10 mouse cellular contexts compared by ENCODE assay signal in the genomic region with DNA sequence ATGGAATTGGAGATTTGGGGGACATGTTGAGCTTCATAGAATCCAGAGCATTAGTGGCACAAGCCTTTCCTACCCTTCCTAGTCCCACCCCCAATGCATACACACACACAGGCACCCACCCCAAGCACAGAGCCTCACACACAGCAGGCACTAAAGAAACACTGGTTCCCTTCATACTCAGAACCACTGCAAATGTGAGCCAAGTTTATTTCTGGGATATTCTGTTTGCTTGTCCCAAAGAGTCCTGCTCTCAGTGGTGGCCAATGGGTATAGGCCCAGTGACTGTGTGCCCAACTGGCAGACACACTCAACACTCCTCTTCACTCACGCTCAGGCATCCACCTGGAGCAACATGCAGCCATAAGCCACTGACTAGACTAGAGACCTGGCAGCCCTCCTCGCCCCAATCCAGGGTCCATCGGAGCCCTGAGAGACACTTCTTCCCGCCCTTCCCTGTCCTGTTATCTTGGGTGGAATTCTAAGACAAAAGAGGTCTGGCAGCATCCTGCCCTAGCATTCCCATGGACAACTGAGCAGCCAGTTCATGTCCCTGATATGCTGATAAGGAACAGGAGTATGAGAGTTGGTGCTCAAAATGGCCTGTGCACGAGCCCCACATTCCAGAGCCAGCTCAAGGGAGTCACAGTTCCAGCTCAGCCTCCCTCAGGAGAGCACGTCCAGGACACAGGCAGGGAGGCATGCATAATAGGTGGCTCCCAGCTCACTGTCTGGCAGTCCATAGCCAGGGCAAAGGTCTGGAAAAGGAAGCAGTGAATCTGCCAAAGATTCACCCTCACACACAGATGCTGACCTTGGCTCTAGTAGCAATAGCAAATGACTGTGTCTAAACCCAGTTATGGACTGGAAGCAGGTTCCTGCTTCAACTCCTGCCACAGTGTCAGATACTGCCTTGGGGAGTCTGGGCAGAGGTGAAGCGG. TPM values are rescaled to one million over a fixed set of nuclear protein-coding genes. Genes with fewer than 3 reads are reported as not detected.
DNase-seq lines count a peak whose midpoint lies in the region; ATAC-seq lines count a peak whose summit lies in the region.
"Had no signal": no experiment of that assay in that cellular context is flagged by ENCODE, and none has a peak within 500 bp of the region (broad histone marks: within the 10 kb centered on the region; RNA-seq: fewer than 3 reads in every experiment).

No protein-coding gene starts in this region.

- H3K4me2 ChIP-seq in hindbrain, embryonic 14.5 days (replicated peaks) = no peak overlapping the region
- peak overlapping the region; percentile 80 for H3K4me2 ChIP-seq in liver, embryonic 11.5 days
- no peak overlapping the region for H3K4me2 ChIP-seq in hindbrain, embryonic 12.5 days (replicated peaks)
- H3K4me2 ChIP-seq: embryonic facial prominence, embryonic 15.5 days had no signal

- H3K27ac ChIP-seq in hindbrain, embryonic 10.5 days = peak overlapping the region; percentile 93
- H3K27ac ChIP-seq in hindbrain, embryonic 14.5 days = no peak overlapping the region
- no peak overlapping the region for H3K27ac ChIP-seq in liver, embryonic 11.5 days (ENCODE audit: low read depth, low read length)
- H3K27ac ChIP-seq in hindbrain, embryonic 12.5 days = no peak overlapping the region; the same call in 1 of the 2 replicates
- H3K27ac ChIP-seq: embryonic facial prominence, embryonic 15.5 days had no signal

- 69% methylated on average over 7 of the region's 7 CpGs for WGBS in hindbrain, embryonic 10.5 days
- WGBS in hindbrain, embryonic 14.5 days = 64% methylated on average over 7 of the region's 7 CpGs
- WGBS in liver, embryonic 11.5 days = 51% methylated on average over 7 of the region's 7 CpGs
- WGBS in hindbrain, embryonic 12.5 days = 65% methylated on average over 7 of the region's 7 CpGs

- no peak for DNase-seq in hindbrain, embryonic 10.5 days (ENCODE audit: low spot score)
- no peak for DNase-seq in hindbrain, embryonic 14.5 days (ENCODE audit: low spot score)
- peak; percentile 13 for DNase-seq in adrenal gland, postnatal 25 days
- DNase-seq in heart, postnatal 4 days = peak; percentile 37
- DNase-seq in liver, embryonic 11.5 days (ENCODE audit: low spot score) = no peak
- no peak for DNase-seq in spleen, postnatal 4 days (ENCODE audit: low spot score in 2 of 2)
- DNase-seq in layer of hippocampus, adult 11-12 months (ENCODE audit: low spot score) = no peak

- H3K4me3 ChIP-seq in hindbrain, embryonic 10.5 days = no peak overlapping the region
- H3K4me3 ChIP-seq in hindbrain, embryonic 14.5 days (replicated peaks; ENCODE audit: low read length) = no peak overlapping the region
- no peak overlapping the region for H3K4me3 ChIP-seq in liver, embryonic 11.5 days (ENCODE audit: low read depth, low read length)
- H3K4me3 ChIP-seq in hindbrain, embryonic 12.5 days = no peak overlapping the region
- H3K4me3 ChIP-seq: embryonic facial prominence, embryonic 15.5 days had no signal

- H3K27me3 ChIP-seq in hindbrain, embryonic 10.5 days (ENCODE audit: insufficient read depth, poor library complexity, severe bottlenecking) = no peaks in the 10 kb centered on the region
- no peaks in the 10 kb centered on the region for H3K27me3 ChIP-seq in hindbrain, embryonic 14.5 days (ENCODE audit: control insufficient read depth, insufficient read depth, low read length)
- peaks cover 17% of the 10 kb centered on the region for H3K27me3 ChIP-seq in liver, embryonic 11.5 days (replicated peaks; ENCODE audit: control insufficient read depth, insufficient read depth, low read length)
- no peaks in the 10 kb centered on the region for H3K27me3 ChIP-seq in hindbrain, embryonic 12.5 days
- H3K27me3 ChIP-seq: embryonic facial prominence, embryonic 15.5 days had no signal

- no peaks in the 10 kb centered on the region for H3K9me3 ChIP-seq in hindbrain, embryonic 10.5 days
- H3K9me3 ChIP-seq in hindbrain, embryonic 14.5 days (ENCODE audit: control insufficient read depth, low read length) = no peaks in the 10 kb centered on the region
- no peaks in the 10 kb centered on the region for H3K9me3 ChIP-seq in liver, embryonic 11.5 days (ENCODE audit: control insufficient read depth, low read length)
- H3K9me3 ChIP-seq in hindbrain, embryonic 12.5 days (replicated peaks) = no peaks in the 10 kb centered on the region
- H3K9me3 ChIP-seq: embryonic facial prominence, embryonic 15.5 days had no signal

- H3K36me3 ChIP-seq in hindbrain, embryonic 10.5 days = 0 out of 2 replicates have a peak, but pooled peaks cover 13% of the 10 kb centered on the region
- H3K36me3 ChIP-seq in hindbrain, embryonic 14.5 days (replicated peaks; ENCODE audit: control insufficient read depth, insufficient read depth) = no peaks in the 10 kb centered on the region
- H3K36me3 ChIP-seq in liver, embryonic 11.5 days (ENCODE audit: control insufficient read depth, insufficient read depth, low read length) = no peaks in the 10 kb centered on the region
- H3K36me3 ChIP-seq in hindbrain, embryonic 12.5 days = no peaks in the 10 kb centered on the region
- H3K36me3 ChIP-seq: embryonic facial prominence, embryonic 15.5 days had no signal

- no peak overlapping the region for H3K9ac ChIP-seq in hindbrain, embryonic 14.5 days
- H3K9ac ChIP-seq in liver, embryonic 11.5 days (ENCODE audit: low read depth, low read length) = no peak overlapping the region
- no peak overlapping the region for H3K9ac ChIP-seq in hindbrain, embryonic 12.5 days
- H3K9ac ChIP-seq: embryonic facial prominence, embryonic 15.5 days had no signal

- no peak for ATAC-seq in hindbrain, embryonic 14.5 days (ENCODE audit: low FRiP score)
- ATAC-seq in liver, embryonic 11.5 days (replicated peaks; ENCODE audit: low FRiP score) = no peak
- ATAC-seq in hindbrain, embryonic 12.5 days (ENCODE audit: low FRiP score) = no peak

- peaks cover 92% of the 10 kb centered on the region for H3K4me1 ChIP-seq in hindbrain, embryonic 10.5 days (replicated peaks)
- H3K4me1 ChIP-seq in hindbrain, embryonic 14.5 days (replicated peaks; ENCODE audit: control insufficient read depth, insufficient read depth, low read length) = peaks cover 69% of the 10 kb centered on the region
- peaks cover 43% of the 10 kb centered on the region for H3K4me1 ChIP-seq in liver, embryonic 11.5 days (replicated peaks; ENCODE audit: control insufficient read depth, insufficient read depth, low read length)
- H3K4me1 ChIP-seq in hindbrain, embryonic 12.5 days = peaks cover 65% of the 10 kb centered on the region

RNA-seq across cellular contexts. Expression of a gene that starts 14.1 kb away (rescaled TPM):
- polyA plus RNA-seq in hindbrain, embryonic 10.5 days (2016; fragmentation: Nextera tagmentation; extraction: Ambion mirVana) = 61.6 and 63.9 TPM in 2 replicates
- polyA plus RNA-seq in hindbrain, embryonic 14.5 days (2014; fragmentation: Nextera tagmentation; extraction: Ambion mirVana) = 49.1 and 52.1 TPM in 2 replicates
- total RNA-seq in adrenal gland, postnatal 25 days (2021) = 64.5 and 70.0 TPM in 2 replicates
- 10 to 100 TPM; 62.7 to 65.0 TPM for total RNA-seq in heart, postnatal 4 days (2021)
- 26.1 and 27.8 TPM in 2 replicates for polyA plus RNA-seq in liver, embryonic 11.5 days (2014; fragmentation: Nextera tagmentation; extraction: Ambion mirVana)
- polyA plus RNA-seq in hindbrain, embryonic 12.5 days (2016; fragmentation: Nextera tagmentation; extraction: Ambion mirVana) = 50.7 and 56.5 TPM in 2 replicates

RNA-seq across cellular contexts. Expression of a gene that starts 38.7 kb away (rescaled TPM):
- polyA plus RNA-seq in hindbrain, embryonic 10.5 days (2016; fragmentation: Nextera tagmentation; extraction: Ambion mirVana) = not detected in 2 replicates
- polyA plus RNA-seq in hindbrain, embryonic 14.5 days (2014; fragmentation: Nextera tagmentation; extraction: Ambion mirVana) = not detected in 2 replicates
- not detected in 2 replicates for total RNA-seq in adrenal gland, postnatal 25 days (2021)
- not detected for total RNA-seq in heart, postnatal 4 days (2021)
- polyA plus RNA-seq in liver, embryonic 11.5 days (2014; fragmentation: Nextera tagmentation; extraction: Ambion mirVana) = not detected in 2 replicates
- polyA plus RNA-seq in hindbrain, embryonic 12.5 days (2016; fragmentation: Nextera tagmentation; extraction: Ambion mirVana) = not detected in 2 replicates
- total RNA-seq: megakaryocyte progenitor cell, adult 5-6 weeks had no signal

Comparison
In these comparisons a context has a peak if more than half of its experiments do, and no peak if none do; other contexts are left out.
1. DNase-seq: peak in adrenal gland, postnatal 25 days (single experiment) and heart, postnatal 4 days (single experiment); none in hindbrain, embryonic 10.5 days (single experiment), hindbrain, embryonic 14.5 days (single experiment), liver, embryonic 11.5 days (single experiment), spleen, postnatal 4 days (0 of 2) and layer of hippocampus, adult 11-12 months (single experiment).